Mouse (Mus musculus) liver, adult (tissue): ENCODE measurements around the gene Plcb4.

Source experiments
- GATA4 ChIP-seq: IDR thresholded peaks from 2 replicates; pipeline ENCODE4 v1.6.1; 2014; ENCODE audit warnings: mild to moderate bottlenecking, low read length; ENCODE audit not compliant: insufficient replicate concordance

Plcb4 gene

GRCm38 (mm10) chr2:135861531-135862488, 203.0 kb downstream of the Plcb4 start:
- TF ChIP-seq GATA4, result no peak

- TF ChIP-seq GATA4, result no peak
These were observed 203.9 kb downstream of the Plcb4 start for GRCm38 (mm10) chr2:135862489-135863390.

- TF ChIP-seq GATA4, result no peak
These were observed 204.7 kb downstream of the Plcb4 start for GRCm38 (mm10) chr2:135863391-135864076.

GRCm38 (mm10) chr2:135866421-135866820, 207.6 kb downstream of the Plcb4 start:
- no peak for TF ChIP-seq GATA4

GRCm38 (mm10) chr2:135866838-135867237, 208.0 kb downstream of the Plcb4 start:
- TF ChIP-seq GATA4, result no peak

GRCm38 (mm10) chr2:135869637-135870036, 210.8 kb downstream of the Plcb4 start:
- no peak for TF ChIP-seq GATA4

- no peak for TF ChIP-seq GATA4
These were observed 214.3 kb downstream of the Plcb4 start for GRCm38 (mm10) chr2:135873146-135873545.

GRCm38 (mm10) chr2:135873761-135874160, 214.9 kb downstream of the Plcb4 start:
- TF ChIP-seq GATA4, result no peak

- TF ChIP-seq GATA4, result no peak
These were observed 216.7 kb downstream of the Plcb4 start for GRCm38 (mm10) chr2:135875549-135875948.

GRCm38 (mm10) chr2:135879356-135879755, 220.5 kb downstream of the Plcb4 start:
- TF ChIP-seq GATA4, result no peak

- TF ChIP-seq GATA4, result no peak
These were observed 221.5 kb downstream of the Plcb4 start for GRCm38 (mm10) chr2:135880269-135880760.

- TF ChIP-seq GATA4, result no peak
These were observed 224.5 kb downstream of the Plcb4 start for GRCm38 (mm10) chr2:135883359-135883758.

GRCm38 (mm10) chr2:135884534-135885180, 225.8 kb downstream of the Plcb4 start:
- TF ChIP-seq GATA4, result no peak

- no peak for TF ChIP-seq GATA4
These were observed 226.8 kb downstream of the Plcb4 start for GRCm38 (mm10) chr2:135885607-135886006.
